Mouse (Mus musculus): ENCODE measurements at regions not wholly inside any gene's neighbourhood (a gene's known extent, or its start where the extent isn't known, plus 50 kb on each side); places are given as distances from the start of the nearest gene placed in this dataset.

GRCm38 (mm10) chr5:42659994-42660393 is 573.0 kb upstream of the Cpeb2 start:
- DNase-seq (ENCODE audit: extremely low spot score in 1 of 2, low spot score in 2 of 2): no peak
- H3K27ac ChIP-seq: no peak overlapping the region
- no peak overlapping the region for H3K4me3 ChIP-seq
- intact Hi-C loops (cut with DNase I): no loop called here
- no peak for TF ChIP-seq CTCF (IDR thresholded peaks at IDR 0.05)

GRCm38 (mm10) chr5:42679617-42680016 is 553.4 kb upstream of the Cpeb2 start:
- DNase-seq (ENCODE audit: extremely low spot score in 1 of 2, low spot score in 2 of 2): no peak
- intact Hi-C loops (cut with DNase I): no loop called here
- no peak for TF ChIP-seq CTCF (IDR thresholded peaks at IDR 0.05)

GRCm38 (mm10) chr5:42685356-42686057 is 547.5 kb upstream of the Cpeb2 start:
- DNase-seq (ENCODE audit: extremely low spot score in 1 of 2, low spot score in 2 of 2): no peak
- no peak overlapping the region for H3K4me3 ChIP-seq
- H3K27ac ChIP-seq: no peak overlapping the region
- TF ChIP-seq CTCF (IDR thresholded peaks at IDR 0.05): no peak
- intact Hi-C loops (cut with DNase I): no loop called here

More at GRCm38 (mm10) chr5:42679617-42680016, 553.4 kb upstream of the Cpeb2 start:
- H3K4me3 ChIP-seq: no peak overlapping the region
- no peak overlapping the region for H3K27ac ChIP-seq

- no peak for TF ChIP-seq CTCF (IDR thresholded peaks at IDR 0.05)
- intact Hi-C loops (cut with DNase I): no loop called here
- Histone ChIP-seq H3K27ac (no peak overlapping the region), H3K4me3 (no peak overlapping the region)
- DNase-seq (ENCODE audit: extremely low spot score in 1 of 2, low spot score in 2 of 2): no peak
Observed at GRCm38 (mm10) chr5:42687176-42687575, 545.8 kb upstream of the Cpeb2 start.
